Mouse (Mus musculus) ES-E14 (cell line): ENCODE results near the gene Asap2.

Experiments used
- HCFC1 ChIP-seq: IDR thresholded peaks from 2 replicates; pipeline ENCODE4 v1.6.1; 2012; ENCODE audit warnings: low read length, inconsistent platforms, borderline replicate concordance; ENCODE audit not compliant: insufficient read depth
- MAFK ChIP-seq: IDR thresholded peaks from 2 replicates; pipeline ENCODE4 v1.6.1; 2014; ENCODE audit warnings: mild to moderate bottlenecking, low read depth, low read length, inconsistent platforms; ENCODE audit not compliant: insufficient read depth

DNA sequence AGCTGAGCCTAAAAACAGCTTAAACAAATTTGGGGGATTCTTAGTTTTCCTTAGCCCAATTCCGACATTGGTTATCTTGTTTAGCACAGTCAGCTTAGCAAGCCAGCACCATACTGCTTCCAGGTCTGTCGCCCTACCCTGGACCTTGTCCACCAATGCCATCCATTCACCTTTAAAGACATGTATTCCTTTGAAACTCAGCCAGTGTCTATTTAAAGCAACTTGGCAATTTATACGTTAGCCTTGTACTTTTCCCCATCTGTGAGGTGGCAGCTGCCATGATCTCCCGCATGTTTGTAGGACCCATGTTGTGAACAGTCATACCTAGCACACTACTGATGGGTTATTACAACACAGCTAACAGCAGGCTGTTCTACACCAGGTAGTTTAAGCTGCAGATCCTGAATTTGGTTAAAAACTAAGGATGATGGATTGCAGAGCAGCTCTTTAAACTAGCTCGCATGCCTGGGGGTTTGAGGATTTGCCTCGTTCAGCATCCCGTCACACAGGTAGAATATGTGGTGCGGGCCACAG lies 277.9 kb downstream of the Asap2 start:
- TF ChIP-seq MAFK (no peak), HCFC1 (no peak)
